ENCODE assay signal across 17 mouse cellular contexts in genomic region chr11:75583521-75583920, GRCm38 (mm10). TPM values are rescaled to one million over a fixed set of nuclear protein-coding genes. Genes with fewer than 3 reads are reported as not detected.
DNase-seq lines count a peak whose midpoint lies in the region; ATAC-seq and TF ChIP-seq lines count a peak whose summit lies in the region.
"Had no signal": no experiment of that assay in that cellular context is flagged by ENCODE, and none has a peak within 500 bp of the region (broad histone marks: within the 10 kb centered on the region; RNA-seq: fewer than 3 reads in every experiment).

No protein-coding gene starts in this region.

- 39% methylated on average over 2 of the region's 2 CpGs for WGBS in intestine, embryonic 15.5 days
- WGBS in intestine, postnatal 0 days, result 25% methylated on average over 2 of the region's 2 CpGs
- WGBS in heart, embryonic 12.5 days, result 49% methylated on average over 2 of the region's 2 CpGs

- no peaks in the 10 kb centered on the region for H3K9me3 ChIP-seq in intestine, embryonic 15.5 days
- H3K9me3 ChIP-seq in intestine, postnatal 0 days (ENCODE audit: control insufficient read depth), result no peaks in the 10 kb centered on the region
- H3K9me3 ChIP-seq in heart, embryonic 12.5 days (replicated peaks), result no peaks in the 10 kb centered on the region
- H3K9me3 ChIP-seq: embryonic facial prominence, embryonic 10.5 days; embryonic facial prominence, embryonic 12.5 days; forebrain, embryonic 13.5 days; forebrain, embryonic 15.5 days had no signal

- no peaks in the 10 kb centered on the region for H3K36me3 ChIP-seq in intestine, embryonic 15.5 days
- no peaks in the 10 kb centered on the region for H3K36me3 ChIP-seq in intestine, postnatal 0 days (ENCODE audit: control insufficient read depth, insufficient read depth)
- H3K36me3 ChIP-seq in heart, embryonic 12.5 days, result no peaks in the 10 kb centered on the region
- H3K36me3 ChIP-seq: embryonic facial prominence, embryonic 10.5 days; embryonic facial prominence, embryonic 12.5 days; forebrain, embryonic 15.5 days had no signal

- H3K4me1 ChIP-seq in intestine, embryonic 15.5 days (replicated peaks), result no peaks in the 10 kb centered on the region
- peaks cover 14% of the 10 kb centered on the region; the same call in 1 of the 2 replicates for H3K4me1 ChIP-seq in intestine, postnatal 0 days (replicated peaks; ENCODE audit: control insufficient read depth, insufficient read depth, low read length)
- peaks cover 1% of the 10 kb centered on the region; the same call in 1 of the 2 replicates for H3K4me1 ChIP-seq in heart, embryonic 12.5 days (replicated peaks)

- intact Hi-C loops in heart, postnatal 14 days (cut with DNase I), result no loop called here

- DNase-seq in heart, postnatal 14 days, result no peak
- no peak for DNase-seq in gastrocnemius, adult 8-10 months (ENCODE audit: low spot score in 2 of 2)
- DNase-seq: adrenal gland, postnatal 10 days; adrenal gland, postnatal 25 days; cerebellum, adult 11 months; cerebellum, adult 18-20 months; cerebellum, adult 9-10 months; cerebellum, postnatal 10 days; cerebellum, postnatal 25 days; forebrain, postnatal 0 days had no signal

- peak overlapping the region; percentile 58; the same call in 1 of the 2 replicates for H3K27ac ChIP-seq in intestine, embryonic 15.5 days
- H3K27ac ChIP-seq in intestine, postnatal 0 days (ENCODE audit: low read depth, low read length), result peak overlapping the region; percentile 77
- no peak overlapping the region for H3K27ac ChIP-seq in heart, embryonic 12.5 days (ENCODE audit: poor library complexity, severe bottlenecking)
- H3K27ac ChIP-seq: embryonic facial prominence, embryonic 10.5 days; embryonic facial prominence, embryonic 12.5 days; forebrain, embryonic 13.5 days; forebrain, embryonic 15.5 days had no signal

- ATAC-seq in intestine, embryonic 15.5 days, result peak; percentile 82
- ATAC-seq in intestine, postnatal 0 days, result peak; percentile 84
- no peak for ATAC-seq in heart, embryonic 12.5 days (ENCODE audit: insufficient number of reproducible peaks, low FRiP score)
- ATAC-seq: forebrain, embryonic 13.5 days; forebrain, embryonic 15.5 days; forebrain, postnatal 0 days had no signal

- H3K27me3 ChIP-seq in intestine, embryonic 15.5 days (replicated peaks), result no peaks in the 10 kb centered on the region
- H3K27me3 ChIP-seq in intestine, postnatal 0 days (replicated peaks; ENCODE audit: control insufficient read depth, insufficient read depth, low read length), result no peaks in the 10 kb centered on the region
- H3K27me3 ChIP-seq in heart, embryonic 12.5 days (replicated peaks), result no peaks in the 10 kb centered on the region
- H3K27me3 ChIP-seq: embryonic facial prominence, embryonic 12.5 days; forebrain, embryonic 15.5 days had no signal

- no peak overlapping the region for H3K4me2 ChIP-seq in intestine, embryonic 15.5 days (replicated peaks)
- H3K4me2 ChIP-seq in intestine, postnatal 0 days (replicated peaks; ENCODE audit: low read depth), result no peak overlapping the region
- H3K4me2 ChIP-seq in heart, embryonic 12.5 days, result no peak overlapping the region
- H3K4me2 ChIP-seq: embryonic facial prominence, embryonic 12.5 days; forebrain, embryonic 13.5 days; forebrain, embryonic 15.5 days had no signal

- H3K9ac ChIP-seq in intestine, embryonic 15.5 days, result no peak overlapping the region
- H3K9ac ChIP-seq in intestine, postnatal 0 days (ENCODE audit: low read depth, low read length), result no peak overlapping the region
- no peak overlapping the region for H3K9ac ChIP-seq in heart, embryonic 12.5 days
- H3K9ac ChIP-seq: embryonic facial prominence, embryonic 12.5 days; forebrain, embryonic 13.5 days; forebrain, embryonic 15.5 days; forebrain, postnatal 0 days had no signal

- no peak overlapping the region for H3K4me3 ChIP-seq in intestine, embryonic 15.5 days (replicated peaks)
- no peak overlapping the region for H3K4me3 ChIP-seq in intestine, postnatal 0 days (ENCODE audit: low read depth, low read length)
- H3K4me3 ChIP-seq in heart, embryonic 12.5 days, result no peak overlapping the region
- H3K4me3 ChIP-seq: embryonic facial prominence, embryonic 10.5 days; embryonic facial prominence, embryonic 12.5 days; forebrain, embryonic 13.5 days; forebrain, embryonic 15.5 days had no signal

- no peak for TF ChIP-seq CTCF in intestine, postnatal 0 days (IDR thresholded peaks at IDR 0.05; ENCODE audit: low read depth)

RNA-seq across cellular contexts. Expression of gene Pitpna, which starts 4.4 kb away (rescaled TPM):
- polyA plus RNA-seq in intestine, embryonic 15.5 days (2015; fragmentation: Nextera tagmentation; extraction: Ambion mirVana), result 92.3 and 102 TPM in 2 replicates
- polyA plus RNA-seq in intestine, postnatal 0 days (2015; fragmentation: Nextera tagmentation; extraction: Ambion mirVana), result 160 and 161 TPM in 2 replicates
- total RNA-seq in heart, postnatal 14 days (2021), result 100 to 1,000 TPM; 124 to 130 TPM
- total RNA-seq in gastrocnemius, adult 8-10 months (2022), result 100 to 1,000 TPM; 153 to 214 (median 207) TPM
- 75.3 and 80.1 TPM in 2 replicates for polyA plus RNA-seq in heart, embryonic 12.5 days (2016; fragmentation: Nextera tagmentation; extraction: Ambion mirVana)

RNA-seq across cellular contexts. Expression of gene Inpp5k, which starts 47.3 kb away (rescaled TPM):
- 17.6 and 19.4 TPM in 2 replicates for polyA plus RNA-seq in intestine, embryonic 15.5 days (2015; fragmentation: Nextera tagmentation; extraction: Ambion mirVana)
- polyA plus RNA-seq in intestine, postnatal 0 days (2015; fragmentation: Nextera tagmentation; extraction: Ambion mirVana), result 20.6 and 23.8 TPM in 2 replicates
- 10 to 100 TPM; 32.7 to 32.8 TPM for total RNA-seq in heart, postnatal 14 days (2021)
- 10 to 100 TPM; 20.2 to 25.3 (median 23.6) TPM for total RNA-seq in gastrocnemius, adult 8-10 months (2022)
- 17.3 and 17.5 TPM in 2 replicates for polyA plus RNA-seq in heart, embryonic 12.5 days (2016; fragmentation: Nextera tagmentation; extraction: Ambion mirVana)

RNA-seq across cellular contexts. Expression of gene Slc43a2, which starts 52.0 kb away (rescaled TPM):
- 11.7 and 12.9 TPM in 2 replicates for polyA plus RNA-seq in intestine, embryonic 15.5 days (2015; fragmentation: Nextera tagmentation; extraction: Ambion mirVana)
- polyA plus RNA-seq in intestine, postnatal 0 days (2015; fragmentation: Nextera tagmentation; extraction: Ambion mirVana), result 46.4 and 59.5 TPM in 2 replicates
- total RNA-seq in heart, postnatal 14 days (2021), result 10 to 100 TPM; 23.4 to 25.8 TPM
- 10 to 100 TPM; 22.0 to 28.2 (median 24.4) TPM for total RNA-seq in gastrocnemius, adult 8-10 months (2022)
- polyA plus RNA-seq in heart, embryonic 12.5 days (2016; fragmentation: Nextera tagmentation; extraction: Ambion mirVana), result 4.1 and 4.3 TPM in 2 replicates
